Mouse (Mus musculus): ENCODE results near the gene Tsc2. TPM values are rescaled to one million over a fixed set of nuclear protein-coding genes. Genes with fewer than 3 reads are reported as not detected.

The Tsc2 gene
- total and polyA plus RNA-seq, 2 experiments from 2014 or later: 34.4 to 55.4 TPM

DNA sequence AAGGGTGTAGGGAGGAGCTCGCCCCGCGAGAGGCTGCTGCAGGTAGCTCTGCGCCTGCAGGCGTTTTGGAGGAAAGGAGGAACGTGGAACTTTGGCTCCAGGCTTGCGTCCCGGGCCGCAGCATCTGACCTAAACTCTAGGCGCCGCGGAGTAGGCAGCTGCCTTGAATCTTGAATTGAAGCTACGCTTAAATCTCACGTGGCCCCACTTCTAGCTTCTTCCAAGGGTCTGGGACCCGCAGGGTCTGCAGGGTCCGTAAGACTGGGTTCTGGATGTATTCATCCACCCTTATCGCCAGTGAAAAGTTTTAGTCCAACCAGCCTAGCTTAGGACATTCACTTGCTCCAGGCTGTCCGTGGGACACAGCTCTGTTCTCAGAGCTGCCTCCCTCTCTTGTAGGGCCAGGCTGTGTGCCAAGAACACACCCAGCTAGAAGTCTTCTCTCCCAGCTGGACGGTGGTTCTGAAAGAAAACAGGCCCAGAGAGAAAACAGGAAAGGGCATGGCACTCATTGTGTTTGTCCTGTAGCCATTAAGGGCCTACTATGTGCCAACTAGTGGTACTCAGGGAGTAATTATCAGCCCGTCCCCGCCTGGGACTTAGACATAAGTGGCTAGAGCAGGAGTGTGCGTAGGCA, 501 bp upstream of the Tsc2 start:
- Histone ChIP-seq H3K27ac (ENCODE audit: low read depth) (peak overlapping the region; percentile 80), H3K9ac (replicated peaks; ENCODE audit: low read depth, low read length) (peak overlapping the region; percentile 54), H3K27me3 (ENCODE audit: control insufficient read depth, insufficient read depth, low read length) (no peaks in the 10 kb centered on the region), H3K36me3 (replicated peaks; ENCODE audit: control insufficient read depth, insufficient read depth, low read length) (peaks cover 20% of the 10 kb centered on the region), H3K4me2 (ENCODE audit: low read depth, low read length) (peak overlapping the region; percentile 68), H3K4me3 (ENCODE audit: low read depth, low read length) (peak overlapping the region; percentile 63), H3K9me3 (replicated peaks; ENCODE audit: control insufficient read depth, low read length) (no peaks in the 10 kb centered on the region), H3K4me1 (ENCODE audit: control insufficient read depth, insufficient read depth) (peaks cover 16% of the 10 kb centered on the region)
- TF ChIP-seq EP300 (IDR thresholded peaks at IDR 0.05; ENCODE audit: low read depth) (no peak), CTCF (IDR thresholded peaks at IDR 0.05; ENCODE audit: low read depth) (no peak)
- peak; percentile 65 for ATAC-seq (ENCODE audit: insufficient read depth, low read depth)
- DNase-seq (ENCODE audit: low spot score): peak; percentile 70
- WGBS: 4% methylated on average over 22 of the region's 22 CpGs

- TF ChIP-seq EP300 (IDR thresholded peaks at IDR 0.05; ENCODE audit: low read depth): no peak
- no peak for TF ChIP-seq CTCF (IDR thresholded peaks at IDR 0.05; ENCODE audit: low read depth)
- DNase-seq (ENCODE audit: low spot score) (no peak), ATAC-seq (ENCODE audit: insufficient read depth, low read depth) (no peak)
- Histone ChIP-seq H3K9me3 (replicated peaks; ENCODE audit: control insufficient read depth, low read length) (no peaks in the 10 kb centered on the region), H3K4me1 (ENCODE audit: control insufficient read depth, insufficient read depth) (peaks cover 9% of the 10 kb centered on the region; the same call in 1 of the 2 replicates), H3K4me2 (ENCODE audit: low read depth, low read length) (no peak overlapping the region), H3K9ac (replicated peaks; ENCODE audit: low read depth, low read length) (no peak overlapping the region), H3K36me3 (replicated peaks; ENCODE audit: control insufficient read depth, insufficient read depth, low read length) (peaks cover 46% of the 10 kb centered on the region), H3K4me3 (ENCODE audit: low read depth, low read length) (no peak overlapping the region), H3K27ac (ENCODE audit: low read depth) (no peak overlapping the region), H3K27me3 (ENCODE audit: control insufficient read depth, insufficient read depth, low read length) (no peaks in the 10 kb centered on the region)
- WGBS: 87% methylated on average over 14 of the region's 14 CpGs
Measured at GRCm38 (mm10) chr17:24630072-24630471, 2.4 kb downstream of the Tsc2 start.

DNA sequence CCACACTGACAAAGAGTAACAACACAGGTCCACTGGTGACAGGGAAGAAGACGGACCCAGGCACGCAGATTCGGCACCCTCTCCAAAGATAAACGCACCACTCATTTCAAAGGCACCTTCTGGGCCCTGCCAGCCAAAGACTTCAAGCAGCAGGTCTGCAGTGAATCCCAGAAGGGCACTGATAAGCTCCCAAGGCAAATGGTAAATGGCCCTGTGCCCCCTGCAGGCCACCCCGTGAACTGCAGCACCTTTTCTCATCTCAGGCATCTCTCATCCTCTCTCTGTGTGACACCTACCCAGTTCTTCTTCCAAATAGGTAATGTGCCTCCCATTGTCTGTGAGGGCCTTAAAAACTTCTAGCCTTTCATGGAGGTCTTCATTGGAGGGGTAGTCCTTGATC, 3.8 kb downstream of the Tsc2 start:
- WGBS: 8% methylated on average over 5 of the region's 5 CpGs
- ATAC-seq (ENCODE audit: insufficient read depth, low read depth): no peak

GRCm38 (mm10) chr17:24625472-24625871, 7.0 kb downstream of the Tsc2 start:
- Histone ChIP-seq H3K9me3 (replicated peaks; ENCODE audit: control insufficient read depth, low read length) (no peaks in the 10 kb centered on the region), H3K4me1 (ENCODE audit: control insufficient read depth, insufficient read depth) (no peaks in the 10 kb centered on the region), H3K27me3 (ENCODE audit: control insufficient read depth, insufficient read depth, low read length) (no peaks in the 10 kb centered on the region), H3K4me2 (ENCODE audit: low read depth, low read length) (no peak overlapping the region), H3K4me3 (ENCODE audit: low read depth, low read length) (no peak overlapping the region), H3K36me3 (replicated peaks; ENCODE audit: control insufficient read depth, insufficient read depth, low read length) (peaks cover 92% of the 10 kb centered on the region), H3K9ac (replicated peaks; ENCODE audit: low read depth, low read length) (no peak overlapping the region), H3K27ac (ENCODE audit: low read depth) (no peak overlapping the region)
- DNase-seq (ENCODE audit: low spot score) (no peak), ATAC-seq (ENCODE audit: insufficient read depth, low read depth) (no peak)
- TF ChIP-seq EP300 (IDR thresholded peaks at IDR 0.05; ENCODE audit: low read depth): no peak
- no peak for TF ChIP-seq CTCF (IDR thresholded peaks at IDR 0.05; ENCODE audit: low read depth)
- WGBS: 85% methylated on average over 8 of the region's 8 CpGs

More for the DNA sequence above, 3.8 kb downstream of the Tsc2 start:
- Histone ChIP-seq H3K4me3 (ENCODE audit: low read depth, low read length) (no peak overlapping the region), H3K27ac (ENCODE audit: low read depth) (no peak overlapping the region), H3K4me1 (ENCODE audit: control insufficient read depth, insufficient read depth) (peaks cover 9% of the 10 kb centered on the region; the same call in 1 of the 2 replicates), H3K36me3 (replicated peaks; ENCODE audit: control insufficient read depth, insufficient read depth, low read length) (peaks cover 60% of the 10 kb centered on the region), H3K9ac (replicated peaks; ENCODE audit: low read depth, low read length) (no peak overlapping the region), H3K9me3 (replicated peaks; ENCODE audit: control insufficient read depth, low read length) (no peaks in the 10 kb centered on the region), H3K4me2 (ENCODE audit: low read depth, low read length) (no peak overlapping the region), H3K27me3 (ENCODE audit: control insufficient read depth, insufficient read depth, low read length) (no peaks in the 10 kb centered on the region)
- TF ChIP-seq CTCF (IDR thresholded peaks at IDR 0.05; ENCODE audit: low read depth) (peak; percentile 89), EP300 (IDR thresholded peaks at IDR 0.05; ENCODE audit: low read depth) (no peak)
- peak; percentile 61 for DNase-seq (ENCODE audit: low spot score)

GRCm38 (mm10) chr17:24617561-24618194, 14.8 kb downstream of the Tsc2 start:
- no peak for TF ChIP-seq EP300 (IDR thresholded peaks at IDR 0.05; ENCODE audit: low read depth)
- no peak for TF ChIP-seq CTCF (IDR thresholded peaks at IDR 0.05; ENCODE audit: low read depth)
- no peaks in the 10 kb centered on the region for H3K27me3 ChIP-seq (ENCODE audit: control insufficient read depth, insufficient read depth, low read length)
- H3K9me3 ChIP-seq (replicated peaks; ENCODE audit: control insufficient read depth, low read length): no peaks in the 10 kb centered on the region
- H3K4me3 ChIP-seq (ENCODE audit: low read depth, low read length): no peak overlapping the region
- WGBS: 83% methylated on average over 14 of the region's 14 CpGs
- no peaks in the 10 kb centered on the region for H3K4me1 ChIP-seq (ENCODE audit: control insufficient read depth, insufficient read depth)
- no peak for DNase-seq (ENCODE audit: low spot score)
- ATAC-seq (ENCODE audit: insufficient read depth, low read depth): no peak
- H3K27ac ChIP-seq (ENCODE audit: low read depth): no peak overlapping the region
- H3K9ac ChIP-seq (replicated peaks; ENCODE audit: low read depth, low read length): no peak overlapping the region
- peaks cover 85% of the 10 kb centered on the region for H3K36me3 ChIP-seq (replicated peaks; ENCODE audit: control insufficient read depth, insufficient read depth, low read length)
- no peak overlapping the region for H3K4me2 ChIP-seq (ENCODE audit: low read depth, low read length)
